Mouse (Mus musculus): Measurements from ENCODE around the gene Kcnn3. TPM values are rescaled to one million over a fixed set of nuclear protein-coding genes. Genes with fewer than 3 reads are reported as not detected.

The Kcnn3 gene
- polyA plus RNA-seq, 1 experiment: 2.3 TPM

- peaks cover 17% of the 10 kb centered on the region for H3K4me1 ChIP-seq (ENCODE audit: control insufficient read depth, insufficient read depth, low read length)
- H3K36me3 ChIP-seq (ENCODE audit: control insufficient read depth, insufficient read depth, low read length): no peaks in the 10 kb centered on the region
- H3K27me3 ChIP-seq (ENCODE audit: control insufficient read depth, insufficient read depth, low read length): no peaks in the 10 kb centered on the region
- no peak overlapping the region for H3K27ac ChIP-seq (ENCODE audit: control insufficient read depth, insufficient read depth, low read depth, low read length)
- no peak for TF ChIP-seq POLR2A (IDR thresholded peaks at IDR 0.05; ENCODE audit: control insufficient read depth, low read depth, low read length)
- peak; percentile 57; the same call in 1 of the 2 replicates for TF ChIP-seq CTCF (IDR thresholded peaks at IDR 0.05; ENCODE audit: control insufficient read depth, insufficient read depth, insufficient replicate concordance, low read depth, low read length)
- no peak overlapping the region for H3K4me3 ChIP-seq (ENCODE audit: control insufficient read depth, low read depth, low read length)
Measured at GRCm38 (mm10) chr3:89516321-89516720, 3.6 kb upstream of the Kcnn3 start.

- H3K36me3 ChIP-seq (ENCODE audit: control insufficient read depth, insufficient read depth, low read length): no peaks in the 10 kb centered on the region
- H3K4me3 ChIP-seq (ENCODE audit: control insufficient read depth, low read depth, low read length): no peak overlapping the region
- H3K4me1 ChIP-seq (ENCODE audit: control insufficient read depth, insufficient read depth, low read length): peaks cover 8% of the 10 kb centered on the region
- TF ChIP-seq CTCF (IDR thresholded peaks at IDR 0.05; ENCODE audit: control insufficient read depth, insufficient read depth, insufficient replicate concordance, low read depth, low read length): no peak
- no peak for TF ChIP-seq POLR2A (IDR thresholded peaks at IDR 0.05; ENCODE audit: control insufficient read depth, low read depth, low read length)
- no peaks in the 10 kb centered on the region for H3K27me3 ChIP-seq (ENCODE audit: control insufficient read depth, insufficient read depth, low read length)
- no peak overlapping the region for H3K27ac ChIP-seq (ENCODE audit: control insufficient read depth, insufficient read depth, low read depth, low read length)
Measured at GRCm38 (mm10) chr3:89520618-89521502, 896 bp downstream of the Kcnn3 start.

- TF ChIP-seq POLR2A (IDR thresholded peaks at IDR 0.05; ENCODE audit: control insufficient read depth, low read depth, low read length): no peak
- no peak for TF ChIP-seq CTCF (IDR thresholded peaks at IDR 0.05; ENCODE audit: control insufficient read depth, insufficient read depth, insufficient replicate concordance, low read depth, low read length)
- H3K27ac ChIP-seq (ENCODE audit: control insufficient read depth, insufficient read depth, low read depth, low read length): no peak overlapping the region
- H3K27me3 ChIP-seq (ENCODE audit: control insufficient read depth, insufficient read depth, low read length): no peaks in the 10 kb centered on the region
- H3K36me3 ChIP-seq (ENCODE audit: control insufficient read depth, insufficient read depth, low read length): no peaks in the 10 kb centered on the region
- peaks cover 8% of the 10 kb centered on the region for H3K4me1 ChIP-seq (ENCODE audit: control insufficient read depth, insufficient read depth, low read length)
- H3K4me3 ChIP-seq (ENCODE audit: control insufficient read depth, low read depth, low read length): no peak overlapping the region
Measured at GRCm38 (mm10) chr3:89521503-89521854, 1.5 kb downstream of the Kcnn3 start.

GRCm38 (mm10) chr3:89522450-89523128 is 2.6 kb downstream of the Kcnn3 start:
- TF ChIP-seq CTCF (IDR thresholded peaks at IDR 0.05; ENCODE audit: control insufficient read depth, insufficient read depth, insufficient replicate concordance, low read depth, low read length) (no peak), POLR2A (IDR thresholded peaks at IDR 0.05; ENCODE audit: control insufficient read depth, low read depth, low read length) (no peak)
- Histone ChIP-seq H3K4me3 (ENCODE audit: control insufficient read depth, low read depth, low read length) (no peak overlapping the region), H3K27me3 (ENCODE audit: control insufficient read depth, insufficient read depth, low read length) (no peaks in the 10 kb centered on the region), H3K36me3 (ENCODE audit: control insufficient read depth, insufficient read depth, low read length) (no peaks in the 10 kb centered on the region), H3K27ac (ENCODE audit: control insufficient read depth, insufficient read depth, low read depth, low read length) (no peak overlapping the region), H3K4me1 (ENCODE audit: control insufficient read depth, insufficient read depth, low read length) (peaks cover 8% of the 10 kb centered on the region)

- Histone ChIP-seq H3K4me1 (ENCODE audit: control insufficient read depth, insufficient read depth, low read length) (no peaks in the 10 kb centered on the region), H3K4me3 (ENCODE audit: control insufficient read depth, low read depth, low read length) (no peak overlapping the region), H3K27ac (ENCODE audit: control insufficient read depth, insufficient read depth, low read depth, low read length) (no peak overlapping the region), H3K27me3 (ENCODE audit: control insufficient read depth, insufficient read depth, low read length) (no peaks in the 10 kb centered on the region), H3K36me3 (ENCODE audit: control insufficient read depth, insufficient read depth, low read length) (no peaks in the 10 kb centered on the region)
- TF ChIP-seq CTCF (IDR thresholded peaks at IDR 0.05; ENCODE audit: control insufficient read depth, insufficient read depth, insufficient replicate concordance, low read depth, low read length) (no peak), POLR2A (IDR thresholded peaks at IDR 0.05; ENCODE audit: control insufficient read depth, low read depth, low read length) (no peak)
Measured at GRCm38 (mm10) chr3:89526298-89527090, 6.5 kb downstream of the Kcnn3 start.

- Histone ChIP-seq H3K4me3 (ENCODE audit: control insufficient read depth, low read depth, low read length) (no peak overlapping the region), H3K27ac (ENCODE audit: control insufficient read depth, insufficient read depth, low read depth, low read length) (no peak overlapping the region), H3K4me1 (ENCODE audit: control insufficient read depth, insufficient read depth, low read length) (no peaks in the 10 kb centered on the region), H3K27me3 (ENCODE audit: control insufficient read depth, insufficient read depth, low read length) (no peaks in the 10 kb centered on the region), H3K36me3 (ENCODE audit: control insufficient read depth, insufficient read depth, low read length) (no peaks in the 10 kb centered on the region)
- TF ChIP-seq POLR2A (IDR thresholded peaks at IDR 0.05; ENCODE audit: control insufficient read depth, low read depth, low read length) (no peak), CTCF (IDR thresholded peaks at IDR 0.05; ENCODE audit: control insufficient read depth, insufficient read depth, insufficient replicate concordance, low read depth, low read length) (peak; percentile 10; the same call in 1 of the 2 replicates)
Measured at GRCm38 (mm10) chr3:89529796-89530195, 9.8 kb downstream of the Kcnn3 start.
